Mouse (Mus musculus): ENCODE results near the gene Agap1.

DNA sequence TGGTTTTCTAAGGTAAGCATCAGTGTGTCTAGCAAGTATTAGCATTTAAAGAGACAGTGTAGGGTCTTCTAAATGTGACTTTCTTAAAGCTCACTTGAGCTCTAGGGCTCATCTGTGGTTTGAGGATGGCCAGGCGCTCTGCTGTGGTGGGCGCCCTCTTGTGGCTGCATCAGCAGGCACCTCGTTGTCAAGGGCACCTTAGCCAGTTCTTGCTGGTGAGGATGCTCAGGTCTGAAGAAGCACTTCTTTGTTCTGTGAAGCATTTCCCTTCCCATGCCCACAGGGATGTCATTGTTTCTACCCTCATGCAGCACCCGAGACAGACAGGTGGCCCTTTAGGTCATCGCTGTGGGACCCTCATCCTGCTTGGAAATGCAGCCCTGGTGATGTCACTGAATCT is 152.0 kb downstream of the Agap1 start:
- peak; percentile 76 for TF ChIP-seq CTCF (IDR thresholded peaks at IDR 0.05; ENCODE audit: extremely low read depth, insufficient read depth, low read length)
- no peak for TF ChIP-seq POLR2A (IDR thresholded peaks at IDR 0.05; ENCODE audit: extremely low read depth, insufficient read depth, low read length)

Data from cortical plate, adult 2 months (tissue).